Mouse (Mus musculus) embryonic fibroblast, embryonic 13.5 days (primary cell): ENCODE results near the gene BC005537.

Experiments used
- CTCF ChIP-seq: IDR thresholded peaks from 2 replicates; pipeline ENCODE4 v1.5.1; 2011; ENCODE audit warnings: mild to moderate bottlenecking, control low read depth, low read length, moderate library complexity, borderline replicate concordance; ENCODE audit not compliant: insufficient read depth
- POLR2A ChIP-seq: IDR thresholded peaks from 2 replicates; pipeline ENCODE4 v1.6.1; 2011; ENCODE audit warnings: low read depth, mild to moderate bottlenecking, control low read depth, low read length, moderate library complexity

GRCm38 (mm10) chr13:24801308-24801921 is at the start of gene BC005537:
- TF ChIP-seq CTCF, result no peak
- TF ChIP-seq POLR2A, result no peak
